Mouse (Mus musculus): ENCODE data around the gene Izumo1. TPM values are rescaled to one million over a fixed set of nuclear protein-coding genes. Genes with fewer than 3 reads are reported as not detected.

Gene Izumo1
- polyA plus RNA-seq, 1 experiment, result 4.6 TPM

GRCm38 (mm10) chr7:45641391-45642040, 19.9 kb downstream of the Izumo1 start:
- Histone ChIP-seq H3K9ac (ENCODE audit: low read depth, poor library complexity, severe bottlenecking) (no peak overlapping the region), H3K4me1 (ENCODE audit: control insufficient read depth, insufficient read depth, low read length) (no peaks in the 10 kb centered on the region), H3K27me3 (ENCODE audit: control insufficient read depth, insufficient read depth, low read length, poor library complexity, severe bottlenecking) (no peaks in the 10 kb centered on the region), H3K36me3 (ENCODE audit: control insufficient read depth, insufficient read depth, low read length, poor library complexity, severe bottlenecking) (no peaks in the 10 kb centered on the region), H3K27ac (ENCODE audit: insufficient read depth, low read length) (no peak overlapping the region), H3K9me3 (replicated peaks; ENCODE audit: control insufficient read depth, insufficient read depth, low read length, poor library complexity, severe bottlenecking) (no peaks in the 10 kb centered on the region), H3K4me3 (ENCODE audit: low read depth, low read length) (no peak overlapping the region)
- TF ChIP-seq POLR2A (IDR thresholded peaks at IDR 0.05; ENCODE audit: insufficient read depth, low read length) (no peak), EP300 (IDR thresholded peaks at IDR 0.05; ENCODE audit: insufficient read depth, low read depth, low read length) (no peak), CTCF (IDR thresholded peaks at IDR 0.05; ENCODE audit: low read depth, low read length) (no peak)

GRCm38 (mm10) chr7:45642083-45642482, 20.5 kb downstream of the Izumo1 start:
- no peaks in the 10 kb centered on the region for H3K36me3 ChIP-seq (ENCODE audit: control insufficient read depth, insufficient read depth, low read length, poor library complexity, severe bottlenecking)
- H3K27ac ChIP-seq (ENCODE audit: insufficient read depth, low read length), result no peak overlapping the region
- TF ChIP-seq POLR2A (IDR thresholded peaks at IDR 0.05; ENCODE audit: insufficient read depth, low read length) (no peak), EP300 (IDR thresholded peaks at IDR 0.05; ENCODE audit: insufficient read depth, low read depth, low read length) (no peak), CTCF (IDR thresholded peaks at IDR 0.05; ENCODE audit: low read depth, low read length) (no peak)
- no peaks in the 10 kb centered on the region for H3K27me3 ChIP-seq (ENCODE audit: control insufficient read depth, insufficient read depth, low read length, poor library complexity, severe bottlenecking)
- no peak overlapping the region for H3K4me3 ChIP-seq (ENCODE audit: low read depth, low read length)
- no peaks in the 10 kb centered on the region for H3K4me1 ChIP-seq (ENCODE audit: control insufficient read depth, insufficient read depth, low read length)
- no peaks in the 10 kb centered on the region for H3K9me3 ChIP-seq (replicated peaks; ENCODE audit: control insufficient read depth, insufficient read depth, low read length, poor library complexity, severe bottlenecking)
- H3K9ac ChIP-seq (ENCODE audit: low read depth, poor library complexity, severe bottlenecking), result no peak overlapping the region

- peak overlapping the region; percentile 31; the same call in 1 of the 2 replicates for H3K27ac ChIP-seq (ENCODE audit: insufficient read depth, low read length)
- no peaks in the 10 kb centered on the region for H3K9me3 ChIP-seq (replicated peaks; ENCODE audit: control insufficient read depth, insufficient read depth, low read length, poor library complexity, severe bottlenecking)
- no peak for TF ChIP-seq POLR2A (IDR thresholded peaks at IDR 0.05; ENCODE audit: insufficient read depth, low read length)
- no peak for TF ChIP-seq CTCF (IDR thresholded peaks at IDR 0.05; ENCODE audit: low read depth, low read length)
- no peak for TF ChIP-seq EP300 (IDR thresholded peaks at IDR 0.05; ENCODE audit: insufficient read depth, low read depth, low read length)
- H3K4me1 ChIP-seq (ENCODE audit: control insufficient read depth, insufficient read depth, low read length), result no peaks in the 10 kb centered on the region
- peak overlapping the region; percentile 63 for H3K9ac ChIP-seq (ENCODE audit: low read depth, poor library complexity, severe bottlenecking)
- H3K27me3 ChIP-seq (ENCODE audit: control insufficient read depth, insufficient read depth, low read length, poor library complexity, severe bottlenecking), result no peaks in the 10 kb centered on the region
- H3K4me3 ChIP-seq (ENCODE audit: low read depth, low read length), result peak overlapping the region; percentile 68
- H3K36me3 ChIP-seq (ENCODE audit: control insufficient read depth, insufficient read depth, low read length, poor library complexity, severe bottlenecking), result no peaks in the 10 kb centered on the region
Observed at GRCm38 (mm10) chr7:45642503-45643255, 21.1 kb downstream of the Izumo1 start.

GRCm38 (mm10) chr7:45643441-45644178, 22.0 kb downstream of the Izumo1 start:
- TF ChIP-seq EP300 (IDR thresholded peaks at IDR 0.05; ENCODE audit: insufficient read depth, low read depth, low read length) (no peak), POLR2A (IDR thresholded peaks at IDR 0.05; ENCODE audit: insufficient read depth, low read length) (peak; percentile 85)

GRCm38 (mm10) chr7:45644183-45644582, 22.6 kb downstream of the Izumo1 start:
- TF ChIP-seq EP300 (IDR thresholded peaks at IDR 0.05; ENCODE audit: insufficient read depth, low read depth, low read length) (no peak), POLR2A (IDR thresholded peaks at IDR 0.05; ENCODE audit: insufficient read depth, low read length) (peak; percentile 17)
- peak overlapping the region; percentile 19; the same call in 1 of the 2 replicates for H3K9ac ChIP-seq (ENCODE audit: low read depth, poor library complexity, severe bottlenecking)
- no peaks in the 10 kb centered on the region for H3K9me3 ChIP-seq (replicated peaks; ENCODE audit: control insufficient read depth, insufficient read depth, low read length, poor library complexity, severe bottlenecking)
- H3K4me1 ChIP-seq (ENCODE audit: control insufficient read depth, insufficient read depth, low read length), result no peaks in the 10 kb centered on the region
- H3K27me3 ChIP-seq (ENCODE audit: control insufficient read depth, insufficient read depth, low read length, poor library complexity, severe bottlenecking), result no peaks in the 10 kb centered on the region
- peak overlapping the region; percentile 21 for H3K27ac ChIP-seq (ENCODE audit: insufficient read depth, low read length)
- peak overlapping the region; percentile 66 for H3K4me3 ChIP-seq (ENCODE audit: low read depth, low read length)
- no peaks in the 10 kb centered on the region for H3K36me3 ChIP-seq (ENCODE audit: control insufficient read depth, insufficient read depth, low read length, poor library complexity, severe bottlenecking)

More at GRCm38 (mm10) chr7:45643441-45644178, 22.0 kb downstream of the Izumo1 start:
- peak overlapping the region; percentile 31 for H3K27ac ChIP-seq (ENCODE audit: insufficient read depth, low read length)
- no peaks in the 10 kb centered on the region for H3K4me1 ChIP-seq (ENCODE audit: control insufficient read depth, insufficient read depth, low read length)
- peak overlapping the region; percentile 68 for H3K4me3 ChIP-seq (ENCODE audit: low read depth, low read length)
- peak overlapping the region; percentile 63 for H3K9ac ChIP-seq (ENCODE audit: low read depth, poor library complexity, severe bottlenecking)
- H3K27me3 ChIP-seq (ENCODE audit: control insufficient read depth, insufficient read depth, low read length, poor library complexity, severe bottlenecking), result no peaks in the 10 kb centered on the region
- H3K36me3 ChIP-seq (ENCODE audit: control insufficient read depth, insufficient read depth, low read length, poor library complexity, severe bottlenecking), result no peaks in the 10 kb centered on the region
- H3K9me3 ChIP-seq (replicated peaks; ENCODE audit: control insufficient read depth, insufficient read depth, low read length, poor library complexity, severe bottlenecking), result no peaks in the 10 kb centered on the region

All from ES-Bruce4 (cell line).